Mouse (Mus musculus): ENCODE data around the gene Scg3.
"Not testable (repeated sequence)": the region's sequence is repeated elsewhere in the genome, so short reads cannot be mapped to it uniquely, and the experiment has no call there.

Gene Scg3

DNA sequence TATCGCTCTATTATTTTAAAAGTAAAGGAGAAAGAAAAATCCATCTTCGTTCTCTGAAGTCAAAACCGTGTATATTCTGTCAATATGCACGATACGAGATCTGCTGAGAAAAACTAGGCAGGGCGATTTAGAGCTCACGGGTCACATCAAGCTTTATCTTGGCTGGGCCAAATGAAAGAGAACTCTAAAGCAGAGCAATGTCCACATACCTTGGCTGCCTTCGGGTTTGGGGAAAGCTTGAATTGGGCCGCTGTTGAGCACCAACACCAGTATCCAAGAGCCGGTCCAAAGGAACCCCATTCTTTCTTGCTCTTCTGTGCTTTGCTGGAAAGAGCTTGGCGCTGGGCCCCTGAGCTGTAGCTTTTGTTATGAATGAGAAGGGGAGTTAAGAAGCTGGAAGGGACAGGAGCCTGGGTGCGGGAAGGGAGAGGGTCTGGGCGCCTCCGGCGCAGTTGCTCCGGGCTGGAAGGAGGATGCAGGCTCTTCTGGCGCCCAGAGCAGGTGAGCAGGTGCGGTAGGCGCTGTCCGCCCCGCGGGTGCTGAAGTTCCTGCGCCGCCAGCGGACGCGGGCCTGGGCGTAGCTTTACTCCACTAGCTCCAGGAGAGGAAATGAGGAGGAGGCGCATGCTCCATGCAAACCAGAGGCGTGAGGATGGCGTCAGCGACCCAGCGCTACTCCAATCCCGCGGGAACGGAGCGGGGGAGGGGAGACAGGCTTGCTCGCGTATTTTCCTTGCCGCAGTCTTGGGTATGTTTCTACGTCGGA lies at the start of gene Scg3:
TSS of gene Scg3 (minus strand) at position 631 of the 766 bp plus-strand sequence.
- peak; percentile 96 for DNase-seq (ENCODE audit: low read depth, low spot score)

DNA sequence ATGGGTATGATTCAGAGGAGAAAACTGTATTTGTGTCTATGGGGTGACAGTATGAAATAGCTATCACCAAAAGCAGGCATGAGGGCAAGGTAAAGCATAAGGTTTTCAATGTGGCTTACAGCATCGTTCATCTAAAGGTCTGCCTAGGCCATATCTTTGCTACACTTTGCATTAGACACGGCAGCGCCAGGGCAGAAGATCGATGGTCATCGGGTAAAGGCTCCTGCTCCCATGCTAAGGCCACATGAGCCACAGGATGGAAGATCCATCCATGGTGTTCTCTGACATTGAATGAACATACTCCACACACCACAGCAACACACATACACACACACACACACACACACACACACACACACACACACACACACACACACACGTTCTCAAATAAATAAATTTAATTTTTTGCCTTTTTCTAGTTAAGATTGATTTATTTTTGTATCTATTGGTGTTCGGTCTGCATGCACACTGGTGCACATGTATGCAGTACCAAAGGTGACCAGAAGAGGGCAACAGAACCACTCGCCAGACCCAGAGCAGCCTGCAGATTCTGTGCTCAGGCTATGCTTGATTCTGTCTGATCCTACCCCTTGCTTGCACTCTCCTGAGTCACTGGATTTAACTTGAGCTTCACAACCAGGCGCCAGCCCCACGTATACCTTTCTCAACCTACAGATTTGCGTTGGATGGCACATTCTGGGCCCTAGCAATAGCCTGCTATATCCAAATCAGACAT lies 36.3 kb upstream of the Scg3 start:
- peak; percentile 70 for DNase-seq (ENCODE audit: low read depth, low spot score)

DNA sequence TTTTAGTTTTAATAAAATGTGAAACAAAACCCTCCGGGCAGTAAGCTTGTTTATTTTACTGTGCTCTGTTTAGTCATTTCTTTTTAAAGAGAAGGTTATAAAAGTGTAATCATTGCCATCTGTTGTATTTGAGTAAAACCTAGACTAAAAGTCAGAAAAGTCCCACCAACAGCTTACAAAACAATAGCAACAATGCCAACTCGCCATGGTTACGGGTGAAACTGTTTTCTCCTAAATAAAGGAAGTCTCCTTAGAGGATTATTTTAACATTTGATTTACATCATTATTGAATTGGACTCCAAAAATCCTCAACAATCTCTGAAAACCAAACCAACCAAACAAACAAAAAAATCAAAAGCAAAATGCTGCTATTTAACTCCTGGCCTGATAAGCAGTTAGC lies 35.6 kb upstream of the Scg3 start:
- DNase-seq (ENCODE audit: low read depth, low spot score) = no peak

- DNase-seq (ENCODE audit: low read depth, low spot score) = no peak
Observed at GRCm38 (mm10) chr9:75684772-75685171, 916 bp upstream of the Scg3 start.

DNA sequence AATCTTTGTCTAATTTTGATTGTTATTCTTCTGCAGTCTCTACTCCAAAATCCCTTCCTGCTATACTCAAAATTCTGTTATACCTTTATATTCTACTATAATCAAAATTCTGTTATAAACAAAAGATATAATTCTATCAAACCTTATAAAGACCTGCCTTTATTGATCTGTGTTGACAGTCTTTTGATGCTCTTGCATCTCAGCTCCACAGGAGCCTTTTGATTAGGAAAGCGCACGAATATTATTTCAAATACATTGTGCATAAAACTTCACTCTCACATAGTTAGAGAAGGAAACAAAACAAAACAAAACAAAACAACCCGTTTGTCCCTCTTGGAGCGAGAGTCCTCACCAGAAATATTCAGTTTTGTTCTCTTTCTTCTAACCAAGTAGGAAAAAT lies 436 bp upstream of the Scg3 start:
- DNase-seq (ENCODE audit: low read depth, low spot score) = no peak

DNA sequence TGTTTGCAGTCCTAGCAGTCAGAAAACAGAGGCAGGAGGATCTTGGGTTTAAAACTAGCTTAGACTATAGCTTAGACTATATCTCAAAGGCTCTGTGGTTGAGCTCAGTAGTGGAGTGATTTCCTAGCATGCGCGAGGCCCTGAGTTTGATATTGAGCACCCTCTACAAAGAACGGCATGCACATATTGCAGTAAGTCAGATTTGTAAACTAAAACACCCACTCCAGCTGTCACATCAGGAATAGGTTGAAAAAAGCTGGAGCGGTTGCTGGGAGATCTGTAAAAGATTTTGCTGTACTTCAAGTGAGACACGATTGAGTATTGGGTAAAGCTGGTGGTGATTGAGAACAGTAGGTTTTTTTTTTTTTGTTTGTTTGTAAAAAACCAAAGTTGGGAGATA lies 3.2 kb downstream of the Scg3 start:
- DNase-seq (ENCODE audit: low read depth, low spot score) = no peak

- DNase-seq (ENCODE audit: low read depth, low spot score) = no peak
Observed at GRCm38 (mm10) chr9:75679629-75680028, 4.2 kb downstream of the Scg3 start.

DNA sequence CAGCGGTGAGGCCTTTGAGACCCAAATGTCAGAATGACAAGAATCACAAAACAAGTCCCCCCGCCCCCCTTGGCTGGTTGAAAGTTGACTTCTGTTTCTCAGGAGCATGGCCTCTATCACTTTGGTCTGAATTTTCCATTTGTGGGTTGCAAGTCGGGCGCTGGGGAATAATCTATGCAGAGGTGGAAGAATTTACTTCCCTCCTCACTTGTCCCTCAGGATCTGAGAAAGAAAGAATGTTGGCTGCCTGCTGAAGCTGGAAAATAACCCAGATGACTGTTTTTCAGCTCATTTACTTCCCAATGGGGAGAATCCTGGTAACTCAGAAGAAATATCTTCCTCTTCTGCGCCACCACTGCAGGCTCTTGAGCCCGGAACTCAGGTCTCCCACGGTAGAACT lies 5.5 kb downstream of the Scg3 start:
- no peak for DNase-seq (ENCODE audit: low read depth, low spot score)

DNA sequence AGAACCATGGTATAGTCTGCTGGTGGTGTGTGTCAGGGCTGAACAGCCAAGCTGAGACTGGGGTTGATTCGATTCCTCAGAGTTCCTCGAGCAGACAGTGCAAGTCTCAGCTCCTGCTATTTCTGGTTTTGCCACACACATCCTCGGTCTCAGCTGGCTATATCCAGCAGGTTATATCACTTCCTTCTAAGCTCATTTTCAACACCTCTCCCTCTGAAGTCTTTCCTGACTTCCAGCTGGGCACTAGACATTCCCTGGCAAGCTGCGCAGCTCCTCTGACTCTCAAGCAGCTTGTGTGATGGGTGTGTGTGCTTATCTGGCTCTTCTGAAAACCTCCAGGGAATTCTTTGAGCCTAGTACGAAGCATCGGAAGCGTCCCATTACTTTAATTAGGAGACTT lies 7.6 kb downstream of the Scg3 start:
- no peak for DNase-seq (ENCODE audit: low read depth, low spot score)

DNA sequence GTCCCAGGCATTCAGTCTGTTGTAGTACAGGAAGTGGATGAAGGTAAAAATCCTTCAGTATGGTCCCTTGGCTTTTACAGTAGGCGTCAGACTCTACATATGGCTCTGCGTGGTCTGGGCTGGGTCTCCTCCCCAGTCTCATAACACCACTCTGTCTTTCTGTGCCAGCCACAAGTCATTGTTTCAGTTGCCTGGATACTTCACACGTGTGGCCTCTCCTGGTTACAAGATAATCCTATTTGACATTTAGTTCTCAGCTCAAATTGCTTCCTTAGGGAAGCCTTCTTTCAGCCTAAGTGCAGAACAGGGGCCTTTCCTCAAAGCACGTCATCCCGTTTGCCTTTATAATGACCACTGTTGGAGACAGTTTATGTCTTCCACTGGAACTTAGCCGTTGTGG lies 11.1 kb downstream of the Scg3 start:
- peak; percentile 11 for DNase-seq (ENCODE audit: low read depth, low spot score)

- DNase-seq (ENCODE audit: low read depth, low spot score) = no peak
Observed at GRCm38 (mm10) chr9:75666612-75667011, 17.2 kb downstream of the Scg3 start.

DNA sequence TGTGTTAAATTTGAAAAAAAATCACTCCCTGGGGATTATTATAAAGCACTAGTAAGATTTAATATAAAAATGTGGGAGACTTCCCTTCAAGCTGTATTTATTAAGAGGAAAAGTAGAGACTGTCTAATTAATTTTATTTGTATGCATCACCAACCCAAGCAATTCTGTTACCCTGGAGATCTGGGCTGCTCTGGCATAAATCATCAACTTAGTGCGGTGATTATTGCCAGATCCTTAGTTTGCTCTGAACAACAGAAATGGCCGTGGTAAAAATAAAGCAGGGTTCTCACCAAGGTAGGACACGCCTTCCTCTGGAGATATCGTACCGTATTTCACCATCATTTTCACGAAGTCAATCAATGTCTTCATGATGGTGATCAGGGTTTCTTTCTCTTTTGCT lies 18.5 kb downstream of the Scg3 start:
- no peak for DNase-seq (ENCODE audit: low read depth, low spot score)

GRCm38 (mm10) chr9:75660917-75661316 lies 22.9 kb downstream of the Scg3 start:
- no peak for DNase-seq (ENCODE audit: low read depth, low spot score)

- DNase-seq (ENCODE audit: low read depth, low spot score) = not testable (repeated sequence)
Observed at GRCm38 (mm10) chr9:75656456-75656855, 27.4 kb downstream of the Scg3 start.

- DNase-seq (ENCODE audit: low read depth, low spot score) = no peak
Observed at GRCm38 (mm10) chr9:75653981-75654911, 29.6 kb downstream of the Scg3 start.

- DNase-seq (ENCODE audit: low read depth, low spot score) = no peak
Observed at GRCm38 (mm10) chr9:75645405-75645804, 38.5 kb downstream of the Scg3 start.

GRCm38 (mm10) chr9:75634226-75634625 lies 49.6 kb downstream of the Scg3 start:
- no peak for DNase-seq (ENCODE audit: low read depth, low spot score)

DNA sequence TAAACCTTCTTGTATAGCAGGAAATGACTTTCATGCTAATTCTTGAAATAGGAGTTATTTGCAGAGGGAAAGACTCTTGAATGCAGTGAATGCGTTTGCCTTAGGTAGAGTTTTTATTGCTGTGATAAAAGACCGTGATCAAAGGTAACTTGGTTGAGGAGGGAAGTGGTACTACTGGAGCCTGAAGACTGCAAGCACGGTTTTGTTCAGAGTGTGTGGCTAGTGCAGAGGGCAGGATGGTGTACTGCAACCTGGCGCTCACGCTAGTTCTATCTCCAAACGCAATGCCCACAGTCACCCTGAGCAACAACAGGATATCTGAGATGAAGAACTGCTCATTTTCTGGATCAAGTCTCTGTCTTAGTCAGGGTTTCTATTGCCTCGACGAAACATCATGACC lies 50.3 kb downstream of the Scg3 start:
- peak; percentile 13 for DNase-seq (ENCODE audit: low read depth, low spot score)

GRCm38 (mm10) chr9:75632902-75633301 lies 51.0 kb downstream of the Scg3 start:
- peak; percentile 54 for DNase-seq (ENCODE audit: low read depth, low spot score)

GRCm38 (mm10) chr9:75632111-75632510 lies 51.7 kb downstream of the Scg3 start:
- no peak for DNase-seq (ENCODE audit: low read depth, low spot score)

GRCm38 (mm10) chr9:75630823-75631454 lies 52.9 kb downstream of the Scg3 start:
- DNase-seq (ENCODE audit: low read depth, low spot score) = no peak

DNA sequence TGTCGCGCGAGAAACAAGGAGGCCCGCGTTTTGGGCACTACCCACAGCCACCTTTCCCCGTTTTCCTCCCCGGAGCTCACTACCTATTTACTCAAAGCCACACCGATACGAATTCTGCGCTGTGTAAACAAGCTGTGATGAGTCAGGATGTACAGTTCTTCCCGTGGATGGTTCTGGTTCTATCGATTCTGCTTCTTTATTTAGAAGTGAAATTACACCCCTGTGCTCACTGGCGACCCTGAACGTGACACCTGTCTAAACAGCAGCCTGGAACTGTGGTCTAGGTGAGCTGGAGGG lies 57.6 kb downstream of the Scg3 start:
- no peak for DNase-seq (ENCODE audit: low read depth, low spot score)
